Mouse (Mus musculus): ENCODE data around the gene Aqp1. TPM values are rescaled to one million over a fixed set of nuclear protein-coding genes. Genes with fewer than 3 reads are reported as not detected.

Aqp1 gene
- total and polyA plus RNA-seq, 3 experiments, result not detected

DNA sequence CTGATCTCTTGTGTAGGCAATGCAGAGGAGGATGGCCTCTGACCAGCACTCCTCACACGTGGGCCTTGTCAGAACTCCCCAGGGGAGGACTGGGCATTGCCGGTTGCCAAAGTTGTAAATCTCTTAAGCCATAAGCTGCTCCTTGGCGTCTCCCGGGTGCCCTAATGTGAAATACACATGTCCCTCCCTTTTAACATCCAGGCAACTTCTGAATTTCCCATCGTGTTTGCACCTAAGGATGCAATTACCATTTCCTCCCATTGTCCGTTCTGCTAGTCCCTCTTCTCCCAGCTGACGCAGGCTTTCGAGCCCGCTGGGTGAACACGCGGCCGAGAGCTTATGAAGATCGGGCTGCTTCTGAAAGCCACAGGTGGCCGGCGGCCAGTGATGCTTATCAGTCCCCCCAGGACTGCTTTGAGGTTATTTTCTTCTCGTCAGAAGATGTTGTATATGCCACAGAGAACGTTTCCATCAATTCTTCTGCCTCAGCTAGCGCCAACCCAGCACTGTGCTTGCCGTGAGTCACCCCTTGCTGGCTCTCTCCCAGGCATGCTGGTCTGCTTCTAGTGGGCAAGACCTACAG is 41.6 kb upstream of the Aqp1 start:
- peaks cover 79% of the 10 kb centered on the region for H3K27me3 ChIP-seq (replicated peaks)
- peaks cover 0 to 8% of the 10 kb centered on the region in 2 experiments; a peak in 2 of 4 replicates for H3K4me1 ChIP-seq (ENCODE audit: control insufficient read depth in 1 of 2, insufficient read depth in 2 of 2)
- H3K36me3 ChIP-seq (replicated peaks in 1 of 2; ENCODE audit: control insufficient read depth in 1 of 2, insufficient read depth in 1 of 2, low read length in 1 of 2), result no peaks in the 10 kb centered on the region
- no peaks in the 10 kb centered on the region for H3K9me3 ChIP-seq (replicated peaks; ENCODE audit: low read length)
- dilution Hi-C loops (cut with MboI; ENCODE audit: extremely low pct_ligation_motif_present, extremely low pct_unique_long_range_greater_than_20kb, low sequenced_read_pairs) (no loop called here), in situ Hi-C loops (cut with MboI; ENCODE audit: low pct_ligation_motif_present, low pct_unique_long_range_greater_than_20kb, low sequenced_read_pairs) (no loop called here)
- H3K4me3 ChIP-seq (replicated peaks in 1 of 3; ENCODE audit: low read depth in 2 of 3, low read length in 2 of 3, poor library complexity in 1 of 3), result no peak overlapping the region
- no peaks in the 10 kb centered on the region for H3K79me2 ChIP-seq (replicated peaks; ENCODE audit: control insufficient read depth, extremely low read depth, insufficient read depth, poor library complexity, severe bottlenecking)
- H3K9ac ChIP-seq (ENCODE audit: insufficient read depth, low read depth), result no peak overlapping the region
- no peak for DNase-seq (ENCODE audit: extremely low read depth)
- no peak overlapping the region for H3K4me2 ChIP-seq (ENCODE audit: insufficient read depth, low read depth, poor library complexity, severe bottlenecking)
- no peak overlapping the region for H3K27ac ChIP-seq (ENCODE audit: insufficient read depth, low read depth)
- TF ChIP-seq USF1 (IDR thresholded peaks at IDR 0.05; ENCODE audit: low read depth, low read length), result no peak
- TF ChIP-seq CTCF (conservative IDR thresholded peaks at IDR 0.05 in 1 of 2, IDR thresholded peaks at IDR 0.05 in 1 of 2; ENCODE audit: low read depth in 2 of 2, low read length in 2 of 2), result no peak
- TF ChIP-seq UBTF (IDR thresholded peaks at IDR 0.05; ENCODE audit: low read depth, low read length), result peak; percentile 99
- peak; percentile 96 for TF ChIP-seq TBP (conservative IDR thresholded peaks at IDR 0.05; ENCODE audit: low read depth, low read length)
- 0 out of 2 replicates have a peak, but pooled peaks have one; percentile 11 for TF ChIP-seq MAX (IDR thresholded peaks at IDR 0.05; ENCODE audit: low read length)
- no peak for TF ChIP-seq GABPA (IDR thresholded peaks at IDR 0.05; ENCODE audit: insufficient replicate concordance, low read depth, low read length)
- no peak for TF ChIP-seq ELF1 (IDR thresholded peaks at IDR 0.05; ENCODE audit: low read depth, low read length)
- no peak for TF ChIP-seq NRF1 (IDR thresholded peaks at IDR 0.05; ENCODE audit: low read depth, low read length)

DNA sequence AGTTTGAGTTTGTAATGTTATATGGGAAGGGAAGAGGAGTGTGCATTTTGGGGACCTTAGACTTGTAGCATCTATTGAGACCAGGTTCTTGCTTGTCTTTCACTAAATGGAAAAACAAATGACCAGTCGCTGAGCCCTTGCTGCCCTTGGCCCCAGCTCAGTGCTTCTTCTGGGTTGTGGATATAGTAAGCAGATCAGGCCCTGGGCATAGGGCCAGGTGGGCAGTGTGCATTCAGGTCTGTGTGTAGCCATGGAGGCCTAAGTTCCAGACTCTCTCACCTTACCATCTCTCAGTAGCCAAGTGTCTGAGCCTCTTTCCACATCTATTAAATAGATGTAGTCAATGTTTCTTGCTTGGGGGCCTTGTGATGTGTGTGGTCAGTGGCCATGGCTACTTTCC is 40.9 kb upstream of the Aqp1 start:
- in situ Hi-C loops (cut with MboI; ENCODE audit: low pct_ligation_motif_present, low pct_unique_long_range_greater_than_20kb, low sequenced_read_pairs), result no loop called here

More for the DNA sequence above, 40.9 kb upstream of the Aqp1 start:
- Histone ChIP-seq H3K27me3 (replicated peaks) (peaks cover 79% of the 10 kb centered on the region), H3K4me3 (replicated peaks in 1 of 3; ENCODE audit: low read depth in 2 of 3, low read length in 2 of 3, poor library complexity in 1 of 3) (no peak overlapping the region), H3K4me2 (ENCODE audit: insufficient read depth, low read depth, poor library complexity, severe bottlenecking) (no peak overlapping the region), H3K9me3 (replicated peaks; ENCODE audit: low read length) (no peaks in the 10 kb centered on the region), H3K36me3 (replicated peaks in 1 of 2; ENCODE audit: control insufficient read depth in 1 of 2, insufficient read depth in 1 of 2, low read length in 1 of 2) (no peaks in the 10 kb centered on the region), H3K79me2 (replicated peaks; ENCODE audit: control insufficient read depth, extremely low read depth, insufficient read depth, poor library complexity, severe bottlenecking) (no peaks in the 10 kb centered on the region), H3K4me1 (ENCODE audit: control insufficient read depth in 1 of 2, insufficient read depth in 2 of 2) (peaks cover 0 to 8% of the 10 kb centered on the region in 2 experiments; a peak in 2 of 4 replicates), H3K27ac (ENCODE audit: insufficient read depth, low read depth) (no peak overlapping the region), H3K9ac (ENCODE audit: insufficient read depth, low read depth) (no peak overlapping the region)
- DNase-seq (ENCODE audit: extremely low read depth), result no peak
- no peak for TF ChIP-seq MAZ (IDR thresholded peaks at IDR 0.05; ENCODE audit: low read depth, low read length)
- no peak for TF ChIP-seq MAFK (IDR thresholded peaks at IDR 0.05; ENCODE audit: insufficient replicate concordance, low read length)
- TF ChIP-seq E2F4 (IDR thresholded peaks at IDR 0.05; ENCODE audit: insufficient replicate concordance, low read depth, low read length), result no peak
- TF ChIP-seq SMC3 (IDR thresholded peaks at IDR 0.05; ENCODE audit: low read depth, low read length), result no peak
- TF ChIP-seq MXI1 (IDR thresholded peaks at IDR 0.05; ENCODE audit: low read depth, low read length), result no peak
- TF ChIP-seq MEF2A (IDR thresholded peaks at IDR 0.05; ENCODE audit: borderline replicate concordance, low read depth, low read length), result no peak
- no peak for TF ChIP-seq ZMIZ1 (IDR thresholded peaks at IDR 0.05; ENCODE audit: low read depth, low read length)
- TF ChIP-seq ETS1 (conservative IDR thresholded peaks at IDR 0.05; ENCODE audit: low read depth, low read length), result no peak
- TF ChIP-seq TBP (conservative IDR thresholded peaks at IDR 0.05; ENCODE audit: low read depth, low read length), result no peak
- no peak for TF ChIP-seq IRF4 (IDR thresholded peaks at IDR 0.05; ENCODE audit: low read depth, low read length)
- TF ChIP-seq JUN (IDR thresholded peaks at IDR 0.05; ENCODE audit: insufficient read depth, low read depth, low read length), result no peak
- TF ChIP-seq ELF1 (IDR thresholded peaks at IDR 0.05; ENCODE audit: low read depth, low read length), result no peak
- TF ChIP-seq NELFE (IDR thresholded peaks at IDR 0.05; ENCODE audit: low read depth, low read length), result no peak
- no peak for TF ChIP-seq EP300 (IDR thresholded peaks at IDR 0.05; ENCODE audit: low read length)
- TF ChIP-seq ZC3H11A (IDR thresholded peaks at IDR 0.05; ENCODE audit: low read depth, low read length), result no peak
- no peak for TF ChIP-seq RCOR1 (conservative IDR thresholded peaks at IDR 0.05; ENCODE audit: low read depth, low read length)
- no peak for TF ChIP-seq SIN3A (IDR thresholded peaks at IDR 0.05; ENCODE audit: low read length)
- dilution Hi-C loops (cut with MboI; ENCODE audit: extremely low pct_ligation_motif_present, extremely low pct_unique_long_range_greater_than_20kb, low sequenced_read_pairs), result no loop called here

Measured in CH12.LX (cell line).